1 mouse cellular context compared by ENCODE assay signal in genomic region chr12:54313211-54313845, GRCm38 (mm10).
TF ChIP-seq lines count a peak whose summit lies in the region.

No protein-coding gene starts in this region.

TF ChIP-seq in CH12.LX, 34 proteins besides CTCF, POLR2A, EP300 and RAD21 (continued from another document):
- TF ChIP-seq USF2 (conservative IDR thresholded peaks at IDR 0.05; ENCODE audit: low read depth, low read length) (no peak), MAX (IDR thresholded peaks at IDR 0.05; ENCODE audit: low read length) (peak; percentile 11; the same call in 1 of the 2 replicates), MAFK (IDR thresholded peaks at IDR 0.05; ENCODE audit: insufficient replicate concordance, low read length) (peak; percentile 68; the same call in 1 of the 2 replicates), JUN (IDR thresholded peaks at IDR 0.05; ENCODE audit: insufficient read depth, low read depth, low read length) (no peak), ZNF384 (IDR thresholded peaks at IDR 0.05; ENCODE audit: low read depth, low read length) (no peak), USF1 (IDR thresholded peaks at IDR 0.05; ENCODE audit: low read depth, low read length) (no peak), SMC3 (IDR thresholded peaks at IDR 0.05; ENCODE audit: low read depth, low read length) (peak; percentile 13; the same call in 1 of the 2 replicates), ZKSCAN1 (IDR thresholded peaks at IDR 0.05; ENCODE audit: borderline replicate concordance, low read depth, low read length) (no peak), HCFC1 (IDR thresholded peaks at IDR 0.05; ENCODE audit: low read depth, low read length) (peak; percentile 17; the same call in 1 of the 2 replicates), NELFE (IDR thresholded peaks at IDR 0.05; ENCODE audit: low read depth, low read length) (no peak), GABPA (IDR thresholded peaks at IDR 0.05; ENCODE audit: insufficient replicate concordance, low read depth, low read length) (no peak), JUND (conservative IDR thresholded peaks at IDR 0.05; ENCODE audit: low read depth, low read length) (no peak), BHLHE40 (IDR thresholded peaks at IDR 0.05; ENCODE audit: low read depth, low read length) (peak; percentile 89), MAZ (IDR thresholded peaks at IDR 0.05; ENCODE audit: low read depth, low read length) (peak; percentile 20), CHD2 (IDR thresholded peaks at IDR 0.05; ENCODE audit: low read length) (peak; percentile 77; the same call in 1 of the 2 replicates), CHD1 (IDR thresholded peaks at IDR 0.05; ENCODE audit: low read depth, low read length) (no peak), E2F4 (IDR thresholded peaks at IDR 0.05; ENCODE audit: insufficient replicate concordance, low read depth, low read length) (no peak), ZMIZ1 (IDR thresholded peaks at IDR 0.05; ENCODE audit: low read depth, low read length) (0 out of 2 replicates have a peak, but pooled peaks have one; percentile 46), ZC3H11A (IDR thresholded peaks at IDR 0.05; ENCODE audit: low read depth, low read length) (no peak), TCF12 (IDR thresholded peaks at IDR 0.05; ENCODE audit: low read depth, low read length) (peak; percentile 84), MEF2A (IDR thresholded peaks at IDR 0.05; ENCODE audit: borderline replicate concordance, low read depth, low read length) (peak; percentile 94)
